Mouse (Mus musculus): ENCODE measurements around the gene Gipc3. TPM values are rescaled to one million over a fixed set of nuclear protein-coding genes. Genes with fewer than 3 reads are reported as not detected.

Gene Gipc3
- polyA plus RNA-seq, 1 experiment from 2014 or later, result 0.07 TPM

DNA sequence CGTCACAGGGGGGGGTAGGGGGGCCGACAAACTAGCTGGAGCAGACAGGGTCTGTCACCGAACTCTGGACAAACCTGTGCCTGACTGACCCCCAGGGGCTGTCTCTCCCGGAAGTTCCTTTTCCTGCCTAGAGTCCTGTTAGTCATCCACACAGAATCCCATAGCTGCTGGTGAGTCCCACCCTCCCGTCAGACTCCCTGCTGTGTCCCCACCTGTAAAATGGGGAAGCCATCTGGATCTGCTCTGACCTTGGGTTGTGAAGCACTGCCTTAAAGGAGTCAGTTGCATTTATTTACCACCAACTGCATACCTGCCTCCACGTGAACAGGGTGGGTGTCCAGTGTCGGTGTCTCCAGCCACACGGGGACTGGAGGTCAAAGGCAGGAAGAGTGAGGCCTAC lies 48.6 kb downstream of the Gipc3 start:
- Histone ChIP-seq H3K4me1 (peaks cover 51% of the 10 kb centered on the region), H3K4me2 (peak overlapping the region; percentile 95), H3K27me3 (peaks cover 10% of the 10 kb centered on the region; the same call in 1 of the 2 replicates), H3K9me3 (no peaks in the 10 kb centered on the region), H3K4me3 (peak overlapping the region; percentile 78), H3K27ac (no peak overlapping the region), H3K9ac (peak overlapping the region; percentile 71; the same call in 1 of the 2 replicates), H3K36me3 (no peaks in the 10 kb centered on the region)
- ATAC-seq (ENCODE audit: borderline replicate concordance, extremely low read depth, low FRiP score, low TSS enrichment), result no peak
- 47% methylated on average over 8 of the region's 8 CpGs for WGBS

DNA sequence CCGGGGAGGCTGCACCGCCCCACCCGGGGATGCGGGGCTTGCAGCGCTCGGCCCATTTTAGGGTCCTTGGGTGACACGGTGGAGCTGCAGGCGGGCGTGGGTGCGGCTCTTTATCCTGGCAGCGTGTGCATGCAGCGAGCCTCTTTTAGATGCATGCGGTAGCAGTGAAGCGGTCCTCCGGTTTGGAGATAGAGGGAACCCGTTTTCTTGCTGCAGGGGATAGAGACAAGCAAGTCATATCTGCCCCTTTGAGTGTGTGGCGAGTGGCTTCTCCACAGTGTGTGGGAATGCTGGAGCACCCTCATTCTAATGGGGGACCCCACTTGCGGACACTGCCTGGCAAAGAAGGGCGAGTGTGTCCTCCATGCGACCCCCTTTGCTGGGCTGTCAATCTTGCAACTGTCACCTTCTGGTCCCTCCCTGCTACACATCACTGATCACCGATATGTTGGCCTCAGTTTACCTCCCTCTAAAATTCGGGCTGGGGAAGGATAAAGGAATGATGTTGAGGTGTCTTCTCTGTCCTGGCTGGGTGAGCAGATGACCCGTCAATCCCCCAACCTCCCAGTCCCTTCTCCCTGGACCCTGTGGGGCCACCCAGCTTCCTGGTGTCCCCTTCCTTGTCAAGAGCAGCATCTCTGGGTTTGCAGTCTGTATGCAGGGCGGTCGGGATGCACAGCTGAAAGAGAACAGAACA lies 49.6 kb downstream of the Gipc3 start:
- H3K4me2 ChIP-seq, result peak overlapping the region; percentile 95
- H3K27me3 ChIP-seq, result peaks cover 10% of the 10 kb centered on the region; the same call in 1 of the 2 replicates
- H3K36me3 ChIP-seq, result no peaks in the 10 kb centered on the region
- WGBS, result 1% methylated on average over 25 of the region's 25 CpGs
- no peak for ATAC-seq (ENCODE audit: borderline replicate concordance, extremely low read depth, low FRiP score, low TSS enrichment)
- peak overlapping the region; percentile 85 for H3K27ac ChIP-seq
- H3K4me3 ChIP-seq, result peak overlapping the region; percentile 78
- H3K4me1 ChIP-seq, result peaks cover 50% of the 10 kb centered on the region
- peak overlapping the region; percentile 71 for H3K9ac ChIP-seq
- H3K9me3 ChIP-seq, result no peaks in the 10 kb centered on the region

DNA sequence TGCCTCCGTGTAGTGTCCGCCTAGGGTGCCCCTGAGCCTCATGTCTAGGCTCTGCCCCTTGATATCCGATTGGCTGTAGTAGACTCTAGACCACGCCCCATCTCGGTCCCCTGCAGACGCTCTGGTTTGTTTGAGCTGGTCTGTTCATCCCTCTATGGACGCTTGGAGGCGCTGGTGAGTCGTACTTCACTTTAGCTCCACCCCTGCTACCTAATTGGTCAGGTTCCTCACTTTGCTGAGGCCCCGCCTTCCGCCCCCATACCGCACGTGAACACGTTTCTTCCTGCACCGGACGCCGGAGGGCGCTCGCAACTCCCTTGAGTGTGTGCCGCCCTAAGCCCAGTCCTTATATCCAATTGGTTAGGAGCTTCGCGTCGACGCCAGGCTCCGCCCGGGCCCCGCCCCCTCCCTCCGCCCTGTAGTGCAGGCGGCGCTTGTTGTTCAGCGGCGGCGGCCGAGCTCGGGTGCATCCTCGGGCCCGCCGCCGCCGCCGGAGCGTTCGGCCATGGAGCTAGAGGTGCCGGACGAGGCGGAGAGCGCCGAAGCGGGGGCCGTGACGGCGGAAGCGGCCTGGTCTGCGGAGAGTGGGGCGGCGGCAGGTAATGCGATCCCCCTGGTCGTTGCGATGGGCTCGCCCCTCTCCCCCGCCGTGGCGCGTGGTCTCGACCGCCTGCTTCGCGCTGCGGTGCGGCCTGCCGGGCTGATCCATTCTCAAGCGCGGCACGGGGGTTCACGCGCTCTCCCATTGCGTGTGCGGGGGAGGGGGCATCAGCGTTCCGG lies 50.3 kb downstream of the Gipc3 start, which contains the start of gene Pip5k1c:
TSS of gene Pip5k1c (plus strand) at position 410 of the 780 bp plus-strand sequence.
- Histone ChIP-seq H3K27me3 (peaks cover 10% of the 10 kb centered on the region; the same call in 1 of the 2 replicates), H3K9ac (peak within 1 kb of the TSS; percentile 71), H3K4me2 (peak within 1 kb of the TSS; percentile 95), H3K4me1 (peaks cover 48% of the 10 kb centered on the region), H3K27ac (peak within 1 kb of the TSS; percentile 91), H3K9me3 (no peaks in the 10 kb centered on the region), H3K36me3 (no peaks in the 10 kb centered on the region), H3K4me3 (peak within 1 kb of the TSS; percentile 78)
- ATAC-seq (ENCODE audit: borderline replicate concordance, extremely low read depth, low FRiP score, low TSS enrichment), result peak; percentile 94
- under 1% methylated on average over 59 of the region's 80 CpGs for WGBS

DNA sequence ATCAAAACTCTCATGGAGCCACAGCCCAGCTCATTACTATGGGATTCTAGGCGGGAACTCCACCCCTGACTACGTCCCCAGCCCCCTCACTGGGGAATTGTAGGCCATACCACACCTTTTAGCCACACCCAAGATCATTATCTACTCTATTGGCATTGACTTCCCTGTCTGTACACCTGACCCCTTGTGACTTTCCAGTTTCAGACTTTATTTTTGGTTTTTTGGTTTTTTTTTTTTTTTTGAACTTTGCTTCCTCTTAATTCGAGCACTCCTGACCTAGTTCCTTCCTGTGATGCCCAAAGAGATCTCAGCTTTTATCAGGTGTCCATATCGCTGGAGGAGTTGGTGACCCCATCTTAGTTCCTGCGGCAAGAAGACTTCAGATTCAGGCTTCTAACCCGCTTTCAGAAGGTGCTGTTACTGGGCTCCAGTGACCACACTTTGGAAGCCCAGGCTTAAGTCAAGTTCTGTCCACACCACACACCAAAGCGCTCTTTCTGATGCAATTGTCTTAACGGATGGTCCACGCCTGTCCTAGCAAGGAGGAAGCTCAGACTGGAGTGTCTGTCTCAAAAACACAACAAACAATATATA lies 51.5 kb downstream of the Gipc3 start, which contains the start of gene Tjp3:
TSS of gene Tjp3 (minus strand) at position 71 of the 594 bp plus-strand sequence.
- no peak for ATAC-seq (ENCODE audit: borderline replicate concordance, extremely low read depth, low FRiP score, low TSS enrichment)
- peak within 1 kb of the TSS; percentile 6; the same call in 1 of the 2 replicates for H3K9ac ChIP-seq
- H3K4me3 ChIP-seq, result peak within 1 kb of the TSS; percentile 33
- peaks cover 10% of the 10 kb centered on the region; the same call in 1 of the 2 replicates for H3K27me3 ChIP-seq
- H3K27ac ChIP-seq, result peak within 1 kb of the TSS; percentile 91
- WGBS, result 57% methylated on average over 9 of the region's 9 CpGs
- peaks cover 45% of the 10 kb centered on the region for H3K4me1 ChIP-seq
- H3K36me3 ChIP-seq, result no peaks in the 10 kb centered on the region
- no peaks in the 10 kb centered on the region for H3K9me3 ChIP-seq
- H3K4me2 ChIP-seq, result peak within 1 kb of the TSS; percentile 95

DNA sequence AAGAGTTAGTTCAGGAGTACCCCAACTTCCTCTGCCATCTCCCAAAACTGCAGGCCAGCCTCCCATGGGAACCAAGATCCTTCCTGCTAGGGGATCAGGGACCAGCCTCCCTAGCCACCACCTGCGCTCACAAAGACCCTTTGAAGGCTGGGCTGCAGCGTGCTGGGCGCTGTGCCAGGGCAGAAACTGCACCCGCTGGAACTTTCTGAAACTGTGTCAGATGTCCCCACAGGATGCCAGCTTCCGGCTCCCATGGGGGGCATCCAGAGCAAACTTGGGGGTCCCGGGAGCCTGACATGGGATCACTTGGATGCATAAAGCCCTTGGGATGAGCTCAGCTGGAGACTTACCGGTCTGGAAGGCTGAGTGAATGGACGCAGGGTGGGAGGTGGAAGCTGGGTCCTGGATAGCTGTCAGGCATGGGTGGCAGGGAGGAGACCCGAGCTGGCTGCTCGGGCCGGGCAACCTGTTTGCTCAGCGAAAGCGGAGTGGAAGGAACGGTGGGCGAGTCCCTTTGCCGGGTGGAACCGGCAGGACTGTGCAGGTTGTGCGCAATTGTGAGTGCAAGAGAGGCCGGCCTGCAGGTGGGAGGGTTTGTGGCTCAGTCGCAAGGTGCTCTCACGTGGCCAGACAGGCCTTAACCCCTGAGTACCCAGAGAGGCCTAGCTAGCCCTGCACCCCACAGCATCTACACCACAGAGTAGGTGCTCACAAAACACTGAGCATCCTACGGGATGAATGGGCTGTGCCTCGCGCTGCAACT lies 52.2 kb downstream of the Gipc3 start:
- peak overlapping the region; percentile 46 for H3K4me2 ChIP-seq
- H3K27ac ChIP-seq, result peak overlapping the region; percentile 91
- H3K9me3 ChIP-seq, result no peaks in the 10 kb centered on the region
- peaks cover 52% of the 10 kb centered on the region for H3K4me1 ChIP-seq
- H3K9ac ChIP-seq, result peak overlapping the region; percentile 6; the same call in 1 of the 2 replicates
- no peaks in the 10 kb centered on the region for H3K36me3 ChIP-seq
- H3K4me3 ChIP-seq, result peak overlapping the region; percentile 33
- 15% methylated on average over 24 of the region's 24 CpGs for WGBS
- ATAC-seq (ENCODE audit: borderline replicate concordance, extremely low read depth, low FRiP score, low TSS enrichment), result no peak
- H3K27me3 ChIP-seq, result peaks cover 10% of the 10 kb centered on the region; the same call in 1 of the 2 replicates

DNA sequence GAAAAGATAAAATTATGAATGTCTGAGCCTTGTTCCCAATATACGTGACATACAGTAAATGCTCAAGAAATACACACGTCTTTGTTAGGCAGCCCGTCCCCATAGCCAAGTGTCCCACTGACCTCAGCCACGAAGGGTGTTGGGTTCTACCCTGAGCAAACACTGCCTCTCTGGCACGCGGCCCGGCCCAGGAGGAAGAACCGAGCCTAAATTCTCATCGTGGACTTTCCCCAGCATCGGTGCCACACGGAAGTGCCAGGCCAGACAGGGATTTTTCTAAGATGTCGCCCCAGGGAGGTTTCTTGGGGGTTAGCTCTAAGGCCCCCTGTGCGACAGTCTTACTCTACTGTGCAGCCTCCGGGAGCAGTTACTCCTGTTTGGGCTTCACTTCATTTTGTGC lies 53.3 kb downstream of the Gipc3 start:
- Histone ChIP-seq H3K36me3 (no peaks in the 10 kb centered on the region), H3K4me2 (peak overlapping the region; percentile 46), H3K27ac (peak overlapping the region; percentile 91), H3K4me1 (peaks cover 60% of the 10 kb centered on the region), H3K4me3 (peak overlapping the region; percentile 33), H3K9ac (no peak overlapping the region), H3K9me3 (no peaks in the 10 kb centered on the region), H3K27me3 (peaks cover 18% of the 10 kb centered on the region)
- ATAC-seq (ENCODE audit: borderline replicate concordance, extremely low read depth, low FRiP score, low TSS enrichment), result no peak
- 36% methylated on average over 14 of the region's 14 CpGs for WGBS

- Histone ChIP-seq H3K4me3 (peak overlapping the region; percentile 33; the same call in 1 of the 2 replicates), H3K9ac (no peak overlapping the region), H3K4me2 (peak overlapping the region; percentile 46)
These were observed 53.8 kb downstream of the Gipc3 start for GRCm38 (mm10) chr10:81289278-81289677.

DNA sequence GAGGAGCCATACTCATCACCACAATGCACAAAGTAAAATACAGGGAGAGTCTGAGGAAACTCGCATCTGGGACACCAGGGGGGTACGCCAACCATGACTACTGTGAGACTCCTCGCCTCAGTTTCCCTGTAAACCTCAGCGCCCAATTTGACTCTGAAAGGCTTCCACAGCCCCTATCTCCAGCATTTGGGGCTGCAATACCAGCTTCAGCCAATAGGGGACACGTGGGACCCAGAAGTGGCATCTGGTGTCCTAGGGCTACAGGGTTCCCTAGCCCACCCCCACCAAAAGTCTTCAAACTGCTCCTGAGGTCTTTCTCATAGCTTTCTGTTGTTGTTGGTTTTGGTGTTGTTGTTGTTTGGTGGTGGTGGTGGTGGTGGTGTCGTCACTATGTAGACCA lies 54.5 kb downstream of the Gipc3 start:
- ATAC-seq (ENCODE audit: borderline replicate concordance, extremely low read depth, low FRiP score, low TSS enrichment), result no peak
- H3K27me3 ChIP-seq, result peaks cover 30% of the 10 kb centered on the region
- H3K4me1 ChIP-seq, result peaks cover 52% of the 10 kb centered on the region
- peak overlapping the region; percentile 12; the same call in 1 of the 2 replicates for H3K4me2 ChIP-seq
- 28% methylated on average over 6 of the region's 6 CpGs for WGBS
- no peaks in the 10 kb centered on the region for H3K9me3 ChIP-seq
- H3K9ac ChIP-seq, result no peak overlapping the region
- H3K27ac ChIP-seq, result peak overlapping the region; percentile 43; the same call in 1 of the 2 replicates
- H3K4me3 ChIP-seq, result no peak overlapping the region
- no peaks in the 10 kb centered on the region for H3K36me3 ChIP-seq

More at GRCm38 (mm10) chr10:81289278-81289677, 53.8 kb downstream of the Gipc3 start:
- no peak for ATAC-seq (ENCODE audit: borderline replicate concordance, extremely low read depth, low FRiP score, low TSS enrichment)
- H3K36me3 ChIP-seq, result no peaks in the 10 kb centered on the region
- H3K4me1 ChIP-seq, result peaks cover 59% of the 10 kb centered on the region
- peaks cover 24% of the 10 kb centered on the region for H3K27me3 ChIP-seq
- no peaks in the 10 kb centered on the region for H3K9me3 ChIP-seq
- WGBS, result 4% methylated on average over 7 of the region's 7 CpGs
- H3K27ac ChIP-seq, result peak overlapping the region; percentile 91

DNA sequence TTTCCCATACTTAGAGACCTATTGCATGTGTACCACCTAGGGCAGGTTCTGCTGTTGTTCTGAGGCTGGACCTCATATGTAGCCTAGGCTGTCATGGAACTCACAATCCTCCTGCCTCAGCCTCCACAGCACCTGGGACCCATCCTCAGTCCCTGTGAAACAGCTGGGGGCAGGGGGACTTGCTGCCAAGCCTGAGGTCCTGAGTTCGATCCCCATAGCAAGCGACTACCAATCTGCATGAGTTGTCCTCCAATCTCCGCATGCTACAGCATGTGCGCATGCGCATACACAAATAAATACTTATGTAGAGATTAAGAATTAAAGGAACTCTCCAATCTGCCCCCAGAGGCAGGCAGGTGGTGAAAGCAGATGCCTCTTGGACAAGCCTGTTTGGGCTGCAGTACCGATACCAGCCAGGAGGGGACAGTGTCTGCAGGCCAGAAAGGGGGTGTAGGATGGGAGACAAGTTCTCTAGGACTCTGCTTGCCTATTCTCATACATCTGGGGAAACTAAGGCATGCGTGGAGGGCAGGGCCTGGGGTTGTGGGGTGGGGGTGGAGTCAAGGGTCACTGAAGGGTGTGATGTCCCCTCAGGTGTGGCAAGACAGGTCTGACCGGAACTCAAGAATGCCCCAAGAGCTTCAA lies 55.4 kb downstream of the Gipc3 start:
- peak overlapping the region; percentile 43; the same call in 1 of the 2 replicates for H3K27ac ChIP-seq
- H3K36me3 ChIP-seq, result no peaks in the 10 kb centered on the region
- no peak for ATAC-seq (ENCODE audit: borderline replicate concordance, extremely low read depth, low FRiP score, low TSS enrichment)
- H3K9me3 ChIP-seq, result no peaks in the 10 kb centered on the region
- no peak overlapping the region for H3K9ac ChIP-seq
- peak overlapping the region; percentile 12; the same call in 1 of the 2 replicates for H3K4me2 ChIP-seq
- H3K4me3 ChIP-seq, result no peak overlapping the region
- 50% methylated on average over 8 of the region's 8 CpGs for WGBS
- peaks cover 50% of the 10 kb centered on the region for H3K4me1 ChIP-seq
- peaks cover 38% of the 10 kb centered on the region for H3K27me3 ChIP-seq

DNA sequence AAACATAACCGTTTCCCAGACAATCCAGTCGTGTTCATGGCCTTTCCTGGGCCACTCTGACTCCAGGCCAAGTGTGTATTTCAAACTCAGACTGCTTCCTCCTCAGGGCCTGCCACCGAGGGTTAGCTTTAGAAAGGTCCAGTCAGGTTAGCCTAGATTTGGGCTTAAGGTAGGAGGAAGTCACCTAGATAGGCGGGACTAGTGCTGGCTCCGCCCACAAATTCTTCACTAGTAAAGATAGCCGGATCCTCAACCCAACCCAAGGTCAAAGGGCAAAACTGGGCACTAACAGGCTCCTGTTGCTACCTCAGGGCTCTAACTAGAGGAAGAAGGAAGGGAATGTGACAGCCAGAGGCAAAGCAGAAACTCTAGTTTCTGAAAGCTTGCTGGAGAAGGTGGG lies 56.5 kb downstream of the Gipc3 start:
- ATAC-seq (ENCODE audit: borderline replicate concordance, extremely low read depth, low FRiP score, low TSS enrichment), result no peak
- H3K4me2 ChIP-seq, result peak overlapping the region; percentile 83; the same call in 1 of the 2 replicates
- no peak overlapping the region for H3K4me3 ChIP-seq
- WGBS, result 29% methylated on average over 6 of the region's 6 CpGs
- H3K36me3 ChIP-seq, result no peaks in the 10 kb centered on the region
- no peak overlapping the region for H3K9ac ChIP-seq
- no peaks in the 10 kb centered on the region for H3K9me3 ChIP-seq
- peaks cover 50% of the 10 kb centered on the region for H3K4me1 ChIP-seq
- H3K27ac ChIP-seq, result peak overlapping the region; percentile 53; the same call in 1 of the 2 replicates
- peaks cover 42% of the 10 kb centered on the region for H3K27me3 ChIP-seq
